Mouse (Mus musculus) frontal cortex, postnatal 14 days (tissue): ENCODE data around the gene Pygm.
A peak's percentile ranks its signal among the peaks of the same experiment; 100 is the strongest.

Source experiments
- DNase-seq, 2 experiments: peaks; one replicate each; pipeline ENCODE4 v3.0.0; 2022; ENCODE audit warnings: low spot score in 2 of 2

Pygm gene

GRCm38 (mm10) chr19:6352107-6352505, 32.1 kb upstream of the Pygm start:
- DNase-seq: no peak

GRCm38 (mm10) chr19:6354030-6354429, 30.2 kb upstream of the Pygm start:
- no peak for DNase-seq

- DNase-seq: no peak
These were observed 22.9 kb upstream of the Pygm start for GRCm38 (mm10) chr19:6361291-6361690.

GRCm38 (mm10) chr19:6363091-6363410, 21.1 kb upstream of the Pygm start:
- no peak for DNase-seq

- DNase-seq: peak; percentile 100
These were observed 20.6 kb upstream of the Pygm start, which contains the start of gene Sf1 for GRCm38 (mm10) chr19:6363411-6364240. Sf1 (plus strand) TSS chr19:6363690.

GRCm38 (mm10) chr19:6364317-6364725, 19.9 kb upstream of the Pygm start:
- peak; percentile 84 to 86 for DNase-seq

GRCm38 (mm10) chr19:6364842-6365241, 19.4 kb upstream of the Pygm start:
- DNase-seq: no peak

GRCm38 (mm10) chr19:6370175-6370574, 14.0 kb upstream of the Pygm start:
- no peak for DNase-seq

GRCm38 (mm10) chr19:6372433-6372832, 11.8 kb upstream of the Pygm start:
- no peak for DNase-seq

GRCm38 (mm10) chr19:6373539-6374400, 10.4 kb upstream of the Pygm start:
- peak; percentile 58 to 73 for DNase-seq

GRCm38 (mm10) chr19:6374571-6374970, 9.6 kb upstream of the Pygm start:
- no peak for DNase-seq

GRCm38 (mm10) chr19:6375423-6376254, 8.6 kb upstream of the Pygm start:
- no peak for DNase-seq

- no peak for DNase-seq
These were observed 8.0 kb upstream of the Pygm start for GRCm38 (mm10) chr19:6376255-6376564.

- no peak for DNase-seq
These were observed 7.6 kb upstream of the Pygm start for GRCm38 (mm10) chr19:6376643-6377042.

- no peak for DNase-seq
These were observed 6.7 kb upstream of the Pygm start for GRCm38 (mm10) chr19:6377327-6378040.

GRCm38 (mm10) chr19:6380411-6381166, 3.6 kb upstream of the Pygm start:
- DNase-seq: no peak

GRCm38 (mm10) chr19:6381238-6381637, 3.0 kb upstream of the Pygm start:
- no peak for DNase-seq

- DNase-seq: no peak
These were observed 1.8 kb upstream of the Pygm start for GRCm38 (mm10) chr19:6382323-6382924.

GRCm38 (mm10) chr19:6383470-6383869, 729 bp upstream of the Pygm start:
- DNase-seq: no peak

GRCm38 (mm10) chr19:6384954-6385353, 755 bp downstream of the Pygm start:
- no peak for DNase-seq
